Mouse (Mus musculus) left cerebral cortex, postnatal 25 days (tissue): Measurements from ENCODE around the gene Pnrc2. TPM values are rescaled to one million over a fixed set of nuclear protein-coding genes. Genes with fewer than 3 reads are reported as not detected.

ENCODE experiments used
- DNase-seq, 2 experiments: peaks; one replicate each; pipeline ENCODE4 v3.0.0; 2022; ENCODE audit warnings: low spot score in 2 of 2, mixed read lengths in 1 of 2
- intact Hi-C: fragments of 180-260 bp; cut with DNase I; formaldehyde crosslinking; loops from one replicate; pipeline ENCODE4 v1.15.1; 2025
- total RNA-seq, 2 experiments: library from RNA; stranded (reverse); gene quantifications; 2 replicates each; pipeline ENCODE4 v1.2.3; 2021

Pnrc2 gene
- total RNA-seq, 2 experiments from 2014 or later, result 46.8 to 48.4 TPM

- no peak for DNase-seq
- intact Hi-C loops, result no loop called here
Measured at GRCm38 (mm10) chr4:135896157-135896556, 22.5 kb upstream of the Pnrc2 start.

GRCm38 (mm10) chr4:135895071-135895571, 21.5 kb upstream of the Pnrc2 start, which contains the start of gene Cnr2:
Gene Cnr2 (plus strand): TSS chr4:135895394.
- no peak for DNase-seq
- intact Hi-C loops, result no loop called here

GRCm38 (mm10) chr4:135892884-135893283, 19.2 kb upstream of the Pnrc2 start:
- intact Hi-C loops, result loop anchor here (5.0 kb wide), 1 partner anchor 39 kb away; no protein-coding TSS in a partner anchor
- no peak for DNase-seq

- intact Hi-C loops, result loop anchor here (2.0 to 5.0 kb wide), 2 partner anchors 41 to 69 kb away; no protein-coding TSS in a partner anchor
- no peak for DNase-seq
Measured at GRCm38 (mm10) chr4:135891539-135891938, 17.9 kb upstream of the Pnrc2 start.

GRCm38 (mm10) chr4:135889884-135890283, 16.2 kb upstream of the Pnrc2 start:
- intact Hi-C loops, result loop anchor here (2.0 to 5.0 kb wide), 2 partner anchors 42 to 71 kb away; no protein-coding TSS in a partner anchor
- peak; percentile 47 to 63 for DNase-seq

GRCm38 (mm10) chr4:135889146-135889883, 15.7 kb upstream of the Pnrc2 start:
- intact Hi-C loops, result no loop called here

GRCm38 (mm10) chr4:135888448-135889057, 14.9 kb upstream of the Pnrc2 start:
- no peak for DNase-seq
- intact Hi-C loops, result no loop called here

More at GRCm38 (mm10) chr4:135889146-135889883, 15.7 kb upstream of the Pnrc2 start:
- no peak for DNase-seq

- intact Hi-C loops, result no loop called here
- no peak for DNase-seq
Measured at GRCm38 (mm10) chr4:135886184-135886583, 12.5 kb upstream of the Pnrc2 start.

- intact Hi-C loops, result no loop called here
- DNase-seq, result no peak
Measured at GRCm38 (mm10) chr4:135885676-135886075, 12.0 kb upstream of the Pnrc2 start.

GRCm38 (mm10) chr4:135884531-135884930, 10.9 kb upstream of the Pnrc2 start:
- intact Hi-C loops, result no loop called here
- no peak for DNase-seq

- no peak for DNase-seq
- intact Hi-C loops, result no loop called here
Measured at GRCm38 (mm10) chr4:135883881-135884516, 10.3 kb upstream of the Pnrc2 start.

- intact Hi-C loops, result no loop called here
Measured at GRCm38 (mm10) chr4:135883401-135883851, 9.8 kb upstream of the Pnrc2 start.

GRCm38 (mm10) chr4:135882023-135882422, 8.4 kb upstream of the Pnrc2 start:
- intact Hi-C loops, result no loop called here
- DNase-seq, result no peak

More at GRCm38 (mm10) chr4:135883401-135883851, 9.8 kb upstream of the Pnrc2 start:
- no peak for DNase-seq

- no peak for DNase-seq
- intact Hi-C loops, result no loop called here
Measured at GRCm38 (mm10) chr4:135880576-135880975, 6.9 kb upstream of the Pnrc2 start.

- no peak for DNase-seq
- intact Hi-C loops, result no loop called here
Measured at GRCm38 (mm10) chr4:135880018-135880417, 6.4 kb upstream of the Pnrc2 start.

- intact Hi-C loops, result no loop called here
- DNase-seq, result no peak
Measured at GRCm38 (mm10) chr4:135879021-135879420, 5.4 kb upstream of the Pnrc2 start.

- DNase-seq, result peak in 1 of 2 experiments; percentile 44
- intact Hi-C loops, result loop anchor here (1.0 kb wide), 1 partner anchor 76 kb away; no protein-coding TSS in a partner anchor
Measured at GRCm38 (mm10) chr4:135877742-135878141, 4.1 kb upstream of the Pnrc2 start.

GRCm38 (mm10) chr4:135876583-135877020, 3.0 kb upstream of the Pnrc2 start:
- intact Hi-C loops, result loop anchor here (1.0 kb wide), 1 partner anchor 75 kb away; no protein-coding TSS in a partner anchor

GRCm38 (mm10) chr4:135875991-135876582, 2.4 kb upstream of the Pnrc2 start:
- no peak for DNase-seq

More at GRCm38 (mm10) chr4:135876583-135877020, 3.0 kb upstream of the Pnrc2 start:
- peak; percentile 81 to 94 for DNase-seq

More at GRCm38 (mm10) chr4:135875991-135876582, 2.4 kb upstream of the Pnrc2 start:
- intact Hi-C loops, result no loop called here
